Mouse (Mus musculus) gastrocnemius, adult 8-10 months (tissue): ENCODE data around the gene Aff3. TPM values are rescaled to one million over a fixed set of nuclear protein-coding genes. Genes with fewer than 3 reads are reported as not detected.

Experiments used
- DNase-seq, 2 experiments: peaks; one replicate each; pipeline ENCODE4 v3.0.0; 2022; ENCODE audit warnings: low spot score in 2 of 2
- total RNA-seq, 4 experiments: library from RNA; stranded (reverse); gene quantifications; 2 replicates each; pipeline ENCODE4 v1.2.4; 2022

Aff3 gene
- total RNA-seq, 4 experiments from 2014 or later = 1.0 to 6.1 (median 1.3) TPM

DNA sequence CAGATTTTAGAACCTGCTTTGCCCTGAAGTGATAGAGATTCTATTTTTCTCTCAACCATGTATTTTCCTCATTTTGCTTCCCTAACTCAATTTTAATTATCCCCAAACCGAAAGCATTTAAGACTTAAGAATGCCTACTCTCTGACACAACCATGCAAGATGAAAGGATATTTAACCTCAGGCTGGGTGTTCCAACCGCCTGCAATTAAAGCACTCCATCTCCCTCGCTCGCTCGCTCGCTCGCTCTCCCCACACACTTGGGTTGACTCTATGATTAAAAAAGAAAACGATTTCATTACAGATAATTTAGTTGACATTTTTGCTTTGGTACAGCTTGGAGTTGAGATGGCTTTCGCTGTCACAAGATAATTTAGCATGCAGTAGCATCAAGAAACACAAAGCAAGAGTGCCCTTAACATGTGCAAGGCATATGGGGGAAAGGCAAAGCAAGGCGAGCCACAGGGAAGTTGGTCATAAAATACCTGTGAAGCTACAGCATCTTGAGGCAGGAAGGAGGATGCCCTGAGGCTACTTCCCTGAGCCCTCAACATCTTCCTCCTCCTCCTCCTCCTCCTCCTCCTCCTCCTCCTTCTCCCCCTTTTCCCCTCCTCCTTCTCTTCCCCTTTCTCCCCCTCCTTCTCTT, 167.7 kb downstream of the Aff3 start:
- no peak for DNase-seq

DNA sequence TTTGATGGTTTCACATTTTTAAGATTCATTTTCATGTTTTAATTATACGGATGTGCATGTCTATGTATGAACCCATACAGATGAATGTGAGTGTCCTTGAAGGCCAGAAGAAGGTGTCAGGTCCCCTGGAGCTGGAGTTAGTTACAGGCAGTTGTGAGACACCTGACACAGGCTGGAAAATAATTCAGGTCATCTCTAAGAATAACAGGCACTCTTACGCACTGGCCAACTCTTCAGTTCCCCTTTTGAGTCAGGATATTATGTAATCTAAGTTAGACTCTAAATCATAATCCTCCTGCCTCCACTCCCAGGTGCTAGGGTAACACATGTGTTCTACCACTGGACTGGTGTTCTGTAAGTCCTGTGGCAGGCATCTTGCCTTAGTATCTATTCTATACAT, 169.5 kb downstream of the Aff3 start:
- peak in 1 of 2 experiments; percentile 17 for DNase-seq

DNA sequence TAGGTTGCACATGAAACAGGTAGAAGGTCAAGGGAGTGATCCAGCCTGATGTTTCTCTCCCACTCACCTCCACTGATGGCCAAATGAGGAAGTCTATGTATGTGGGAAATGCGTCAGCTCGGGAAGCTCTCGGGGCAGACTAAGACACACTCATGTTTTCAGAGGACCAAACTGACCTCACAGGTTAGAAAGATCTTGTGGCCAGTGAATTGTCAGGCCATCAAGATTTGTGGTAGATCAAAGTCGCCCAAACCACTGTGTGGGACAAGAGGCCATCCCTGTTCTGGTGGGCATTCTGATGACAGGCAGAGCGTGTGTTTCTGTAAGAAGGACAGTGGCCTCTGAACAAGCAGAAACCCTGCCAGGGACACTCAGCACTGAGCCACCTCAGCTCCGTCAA, 175.0 kb downstream of the Aff3 start:
- DNase-seq = no peak

DNA sequence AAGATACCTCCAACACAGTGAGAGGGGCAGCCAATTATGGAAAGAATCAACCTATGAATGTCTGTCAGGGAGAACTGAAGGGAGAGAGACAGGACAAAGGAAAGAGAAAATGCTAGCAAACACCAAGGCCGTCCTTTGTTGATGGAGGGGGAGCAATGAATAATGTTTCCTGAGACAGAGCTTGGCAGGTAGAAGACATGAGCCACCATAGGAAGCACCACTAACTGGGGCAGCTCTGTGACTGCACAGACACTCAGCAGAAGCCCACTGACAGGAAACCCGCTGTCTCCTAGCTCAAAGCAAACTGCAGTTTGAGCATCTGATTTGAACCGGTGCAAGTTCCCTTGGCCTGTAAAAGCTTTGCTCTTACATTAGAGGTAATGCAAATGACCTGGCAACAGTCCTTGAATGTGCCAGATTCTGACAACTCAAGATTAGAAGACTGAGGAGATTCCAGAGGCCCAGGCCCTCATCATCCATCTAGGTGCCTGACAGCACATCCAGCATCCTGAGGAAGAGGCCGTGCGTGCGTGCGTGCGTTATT, 176.0 kb downstream of the Aff3 start:
- no peak for DNase-seq

DNA sequence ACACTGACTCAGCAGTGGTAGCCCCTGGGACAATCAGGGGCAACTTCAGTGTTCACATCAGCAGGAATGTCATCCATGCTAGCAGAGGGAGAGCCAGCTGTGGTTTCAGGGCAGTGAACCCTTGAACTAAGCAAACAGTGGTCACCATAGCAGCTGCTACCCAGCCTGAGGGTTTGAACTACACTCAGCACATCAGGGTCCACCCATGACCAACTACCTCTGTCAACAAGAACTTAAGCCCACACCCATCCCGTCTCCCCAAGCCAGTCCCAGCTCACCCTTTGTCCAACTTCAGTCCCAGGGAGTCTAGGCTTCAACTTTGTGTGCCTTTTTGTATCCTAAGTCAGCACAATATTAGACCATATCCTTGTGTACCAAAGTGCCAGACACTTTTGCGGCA, 176.9 kb downstream of the Aff3 start:
- DNase-seq = no peak

DNA sequence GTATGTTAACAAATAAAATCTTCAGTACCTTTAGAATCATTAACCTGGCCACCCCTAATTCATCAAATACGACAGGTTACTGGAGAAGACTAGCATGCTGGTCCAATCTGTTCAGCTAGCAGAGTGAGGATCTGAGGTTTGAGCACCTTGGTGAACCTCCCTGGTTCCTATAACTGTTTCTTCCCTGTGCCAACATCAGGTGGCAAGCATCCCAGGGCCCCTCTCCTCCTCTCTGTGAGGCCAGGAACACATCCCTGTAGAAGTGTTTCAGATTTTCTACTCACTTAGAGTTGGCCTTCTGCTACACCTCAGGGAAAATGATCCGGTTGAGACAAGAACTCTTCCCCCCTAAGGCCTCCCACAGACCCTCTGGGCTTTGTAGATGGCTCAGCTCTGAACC, 181.6 kb downstream of the Aff3 start:
- DNase-seq = no peak

DNA sequence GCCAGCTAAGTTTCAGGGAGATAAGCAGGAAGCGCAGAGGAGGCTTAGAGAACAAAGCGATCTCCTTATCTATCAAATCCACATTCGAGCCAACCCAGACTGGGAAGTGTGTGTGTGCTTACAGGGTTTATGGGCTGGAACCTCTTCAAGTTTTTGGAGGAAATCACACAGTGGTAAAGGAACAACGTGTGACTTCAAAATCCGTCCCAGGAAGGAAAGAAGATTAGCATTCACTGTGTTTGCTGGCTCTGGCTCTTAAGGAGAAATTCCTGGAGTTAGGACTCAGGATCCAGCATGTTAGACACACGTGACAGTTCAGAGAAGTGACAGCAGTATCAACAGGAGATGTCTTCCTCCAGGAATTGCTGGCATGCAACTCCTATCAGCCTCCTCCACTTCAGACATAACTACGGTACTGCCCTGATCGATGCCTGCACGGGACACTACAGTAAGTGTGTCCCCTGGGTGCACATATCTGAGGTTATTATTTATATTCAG, 186.5 kb downstream of the Aff3 start:
- DNase-seq = no peak

DNA sequence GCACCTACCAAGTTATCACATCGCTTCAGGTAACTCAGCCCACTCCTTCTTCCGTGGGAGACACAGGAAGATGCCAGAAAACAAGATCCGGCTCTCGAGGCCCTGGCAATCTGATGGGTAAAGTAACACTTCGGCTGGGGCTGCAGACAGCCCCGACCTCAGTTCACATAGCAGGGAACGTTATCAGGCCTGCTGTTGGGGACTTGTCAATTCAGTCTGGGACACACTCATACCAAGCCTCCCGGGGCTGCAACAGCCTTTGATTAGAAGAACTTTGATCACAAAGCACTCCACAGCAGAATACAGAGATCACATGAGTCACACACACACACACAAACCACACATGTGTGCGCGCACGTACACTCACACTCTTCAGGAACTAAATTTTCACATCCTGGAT, 193.9 kb downstream of the Aff3 start:
- no peak for DNase-seq

DNA sequence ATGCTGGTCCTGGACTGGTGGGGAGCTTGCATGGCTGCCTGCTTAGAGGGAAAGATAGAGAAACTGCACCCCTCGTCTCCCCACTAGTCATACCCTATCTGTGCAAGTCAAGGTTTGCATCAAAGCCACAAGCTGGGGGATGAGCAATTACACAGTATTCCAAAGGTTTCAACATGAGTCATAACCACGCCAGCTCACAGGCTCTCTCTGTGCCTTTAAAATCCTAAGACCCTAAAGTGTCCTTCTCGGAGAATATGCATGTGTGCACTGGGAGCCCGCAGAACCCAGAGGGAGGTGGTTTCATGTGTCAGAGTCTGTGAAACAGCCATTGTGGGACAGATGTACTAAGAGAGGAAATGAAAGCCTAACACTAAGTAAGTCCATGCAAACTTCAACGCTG, 194.6 kb downstream of the Aff3 start:
- DNase-seq = no peak

DNA sequence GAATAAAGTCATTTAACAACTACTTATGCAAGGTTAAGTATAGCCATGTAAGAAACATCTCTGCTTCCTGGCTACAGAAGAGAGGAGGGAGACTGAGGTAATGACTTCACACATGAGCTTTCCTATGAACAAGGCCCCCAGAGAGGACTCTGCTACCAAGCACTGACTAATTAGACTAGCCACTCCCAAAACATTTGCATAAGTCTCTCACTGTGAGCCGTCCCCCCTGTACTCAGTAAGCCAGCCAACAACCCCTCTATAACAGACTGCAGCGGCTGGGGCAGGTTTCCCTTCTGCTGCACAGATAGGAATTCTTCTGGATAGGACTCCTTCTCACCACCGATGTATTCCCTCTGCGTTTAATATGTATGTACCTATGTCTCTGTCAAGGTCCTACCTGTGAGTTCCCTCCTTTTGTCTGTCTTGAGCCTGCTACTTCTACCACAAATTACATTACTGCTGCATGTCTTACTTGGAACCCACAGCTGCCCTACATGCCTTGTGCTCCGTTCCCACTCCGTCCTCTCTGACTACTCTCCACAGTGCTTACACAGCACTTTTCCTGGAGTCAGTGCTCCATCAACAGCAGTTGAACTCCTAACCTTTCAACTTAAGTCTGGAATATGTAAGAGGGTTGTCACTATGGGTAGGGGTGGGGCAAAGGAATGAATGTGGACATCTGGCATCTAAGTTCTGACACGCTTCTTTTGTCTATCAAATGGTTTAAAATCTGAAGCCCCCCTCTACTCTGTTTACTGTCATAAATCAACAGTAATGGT, 197.3 kb downstream of the Aff3 start:
- no peak for DNase-seq

DNA sequence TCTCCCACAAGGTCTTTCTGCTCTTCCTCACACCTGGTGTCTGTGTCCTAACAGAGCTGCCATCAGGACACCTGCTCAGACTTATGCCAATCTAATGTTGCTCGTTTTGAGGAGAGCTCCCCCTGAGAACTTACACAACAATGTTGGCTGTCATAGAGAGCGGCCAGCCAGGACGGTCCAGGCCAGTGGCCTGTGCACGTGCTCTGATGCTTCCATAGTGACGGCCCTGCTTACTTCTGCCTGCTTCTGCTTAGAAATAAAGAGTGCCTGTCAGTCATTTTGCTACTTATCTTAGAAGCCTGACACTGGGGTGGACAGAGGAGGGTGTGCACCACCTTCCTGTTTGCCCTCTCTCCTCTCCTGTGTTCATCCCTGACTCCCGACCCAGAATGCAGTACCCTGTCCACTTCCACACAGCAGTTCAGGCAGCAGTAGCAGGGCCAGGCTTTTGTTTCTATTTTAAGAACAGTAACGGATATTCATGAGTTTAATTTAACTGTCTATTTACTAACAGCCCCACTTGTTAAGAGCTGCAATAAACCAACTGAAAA, 208.0 kb downstream of the Aff3 start:
- no peak for DNase-seq

DNA sequence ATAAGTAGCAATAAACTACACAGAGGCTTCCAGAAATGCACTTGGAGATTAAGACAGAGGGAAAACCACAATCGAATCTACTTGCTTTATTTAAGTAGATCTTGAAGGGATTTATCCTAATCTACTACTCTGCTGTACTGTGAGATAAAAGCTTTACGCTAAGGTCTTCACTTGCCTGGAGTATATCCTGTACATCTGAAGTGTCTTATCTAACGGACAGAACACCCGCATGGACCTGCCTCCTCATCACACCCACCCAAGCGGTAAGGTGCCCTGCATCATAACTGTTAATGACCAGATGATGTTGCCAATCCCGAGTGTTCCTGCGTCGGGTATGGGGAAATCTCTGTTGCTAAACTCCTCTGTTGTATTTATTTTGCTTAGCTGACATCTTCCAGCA, 209.8 kb downstream of the Aff3 start:
- DNase-seq = no peak

DNA sequence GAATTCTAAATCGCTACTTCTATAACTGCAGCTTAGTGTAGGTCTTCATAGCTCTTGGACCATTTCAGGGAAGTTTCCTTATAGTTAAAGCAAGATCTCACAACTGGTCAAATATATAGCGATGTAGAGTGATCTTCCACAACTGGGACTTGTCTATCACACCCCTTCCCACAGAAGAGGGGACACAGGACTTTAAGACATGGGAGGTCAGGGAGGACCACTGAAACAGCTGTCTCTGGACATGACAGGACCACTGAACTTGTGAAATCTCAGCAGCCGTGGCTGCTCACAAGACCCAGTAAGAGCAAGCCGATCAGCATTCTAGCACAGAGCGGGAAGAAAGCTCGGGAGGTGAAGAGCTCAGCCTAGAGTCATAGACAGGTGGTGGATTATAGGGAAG, 213.4 kb downstream of the Aff3 start:
- no peak for DNase-seq

DNA sequence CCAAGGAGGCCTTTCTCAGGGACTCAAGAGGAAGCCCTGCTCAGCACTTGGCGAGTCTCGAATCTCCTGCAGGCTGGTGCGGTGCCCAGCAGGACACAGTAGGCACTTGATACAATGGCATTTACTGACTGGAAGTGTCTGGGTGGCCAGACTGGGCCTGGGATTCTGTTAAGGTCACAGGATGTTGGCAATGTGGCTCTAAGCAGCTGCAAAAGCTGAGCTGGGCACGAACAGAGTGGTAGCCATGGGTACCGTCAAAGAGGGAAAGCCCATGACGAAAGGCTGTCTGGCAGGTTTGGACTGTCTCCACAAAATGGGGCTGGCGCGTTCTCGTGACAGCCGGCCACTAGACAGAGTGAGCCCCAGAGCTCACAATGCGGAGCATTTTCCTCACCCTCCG, 214.1 kb downstream of the Aff3 start:
- DNase-seq = peak; percentile 10 to 47

DNA sequence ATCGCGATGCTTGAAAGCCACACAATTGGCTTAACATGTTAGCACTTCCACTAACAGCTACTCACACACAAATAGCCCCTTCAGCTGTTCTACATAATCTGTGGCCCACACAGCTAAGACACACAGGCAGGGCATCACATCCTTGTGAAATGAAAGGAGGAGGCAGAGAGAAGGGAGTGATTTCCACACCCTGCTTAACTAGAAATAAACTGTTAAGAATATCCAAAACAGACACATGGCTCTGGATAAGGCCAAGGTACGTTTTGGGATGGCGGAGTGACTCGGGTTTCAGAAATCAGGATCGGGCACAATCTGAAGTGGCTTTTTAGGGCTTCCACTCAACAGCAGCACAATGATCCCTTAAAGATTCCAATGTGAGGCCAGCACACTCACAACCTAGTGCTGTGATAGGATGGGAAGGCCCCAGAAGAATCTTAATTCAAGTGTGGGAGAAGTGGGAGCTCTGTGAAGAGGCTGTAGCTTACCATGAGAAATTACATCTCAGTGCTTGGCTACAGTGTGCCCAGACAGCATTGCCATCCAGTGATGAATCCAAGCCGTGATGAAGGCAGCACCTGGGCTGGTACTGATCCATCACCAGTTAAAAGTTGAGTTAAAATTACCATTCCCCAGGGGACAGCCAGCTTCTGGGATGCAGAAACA, 214.8 kb downstream of the Aff3 start:
- no peak for DNase-seq

DNA sequence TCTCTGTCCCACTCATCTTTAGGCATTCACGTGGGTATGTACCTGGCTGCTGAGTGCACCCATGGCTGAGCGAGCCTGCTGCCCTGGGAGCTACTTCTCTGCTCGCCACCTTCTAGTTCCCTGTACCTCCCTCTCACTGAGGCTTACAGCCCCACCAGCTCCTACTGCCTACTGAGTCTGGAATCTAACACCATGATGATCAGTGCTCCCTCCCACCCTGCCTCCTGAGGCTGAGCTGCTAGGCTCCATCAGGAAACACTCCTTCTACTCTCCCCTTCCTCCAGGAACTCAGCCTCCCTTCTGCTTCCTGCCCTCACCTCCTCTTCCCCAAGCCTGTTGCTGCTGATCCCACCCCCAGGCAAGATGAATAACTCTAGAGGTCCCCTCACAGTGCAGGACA, 215.9 kb downstream of the Aff3 start:
- DNase-seq = no peak

DNA sequence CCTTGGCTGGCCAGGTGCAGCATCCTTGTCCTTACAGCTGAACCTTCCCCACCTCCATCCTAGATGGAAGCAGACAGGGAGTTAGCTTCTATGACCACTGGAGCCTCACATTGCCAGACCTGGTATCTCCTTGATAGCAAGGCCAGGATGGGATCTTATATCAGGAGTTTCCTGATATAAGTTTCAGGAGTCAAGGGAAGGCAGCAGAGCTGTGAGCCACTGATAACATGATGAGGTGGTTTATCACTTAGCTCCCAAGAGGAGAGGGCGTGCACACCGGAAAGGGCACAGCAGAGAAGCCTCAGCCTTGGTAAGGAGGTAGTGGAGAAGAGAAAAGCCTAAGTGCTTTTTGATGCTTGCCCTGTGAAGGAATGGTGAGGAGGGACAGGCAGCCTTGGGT, 217.2 kb downstream of the Aff3 start:
- no peak for DNase-seq

DNA sequence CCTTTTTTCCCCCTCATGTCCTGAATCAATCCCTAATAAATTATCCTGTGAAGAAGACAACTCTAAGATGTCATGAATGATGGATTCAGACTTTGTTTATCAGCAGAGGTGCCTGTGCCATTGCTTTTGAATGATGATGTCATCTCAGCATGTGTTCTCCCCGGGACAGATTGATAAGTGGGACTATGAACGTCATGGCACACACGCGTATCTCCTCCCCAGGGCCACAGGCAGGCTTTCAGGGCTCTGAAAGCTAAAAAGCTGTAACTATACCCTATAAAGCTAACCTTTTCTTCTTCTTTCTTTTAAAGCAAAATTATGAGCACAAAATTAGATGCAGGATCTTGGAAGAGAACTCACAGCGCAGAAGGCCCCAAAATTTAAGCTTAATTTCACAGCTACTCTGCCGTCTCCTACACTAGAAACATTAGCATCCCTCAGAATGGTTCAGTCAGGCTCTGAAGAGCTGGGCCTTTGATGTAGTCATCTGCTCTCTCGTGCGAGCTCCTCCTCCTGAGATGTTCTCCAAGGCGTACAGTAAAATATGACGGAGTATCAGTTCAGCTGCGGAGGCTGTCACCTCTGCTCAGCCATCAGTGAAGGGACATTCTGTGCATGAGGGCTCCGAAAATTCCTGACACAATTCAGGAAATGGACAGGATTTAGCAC, 218.5 kb downstream of the Aff3 start:
- no peak for DNase-seq

DNA sequence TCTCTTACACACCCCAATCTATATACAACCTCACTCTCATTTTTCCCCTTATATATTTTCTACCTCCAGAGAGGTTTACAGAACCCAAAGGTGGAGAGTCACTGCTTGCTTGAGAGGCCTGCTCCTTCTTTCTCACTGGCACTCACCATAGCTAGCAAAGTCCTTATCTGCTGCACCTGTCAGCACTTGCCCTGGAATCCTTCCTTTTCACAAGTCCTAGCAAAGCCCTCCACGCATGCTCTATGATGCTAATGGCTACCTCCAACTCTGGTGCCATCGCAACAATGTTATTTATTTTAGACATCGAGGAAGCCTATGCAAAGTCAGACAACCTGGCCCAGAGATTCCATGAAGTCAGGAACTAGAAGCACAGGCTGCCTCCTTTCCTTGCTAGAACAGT, 221.9 kb downstream of the Aff3 start:
- DNase-seq = no peak

DNA sequence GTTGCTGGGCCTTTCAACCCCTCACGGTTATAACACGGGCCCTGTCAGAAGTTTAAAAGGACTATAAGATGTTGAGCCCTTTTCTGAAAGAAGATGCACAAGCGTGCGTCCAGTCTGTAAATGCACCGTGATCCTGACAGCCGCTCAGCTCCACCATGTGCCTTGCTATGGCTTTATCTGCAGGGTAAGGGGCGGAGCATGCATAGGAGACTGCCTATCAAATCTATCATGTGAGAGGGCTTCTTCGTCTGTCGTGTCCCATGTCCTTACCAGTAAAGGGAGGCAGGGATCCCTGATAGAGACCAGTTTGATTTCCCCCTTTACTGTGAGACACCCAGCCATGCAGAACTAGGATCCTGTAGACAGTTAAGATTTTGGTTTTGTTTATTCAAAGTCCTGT, 222.3 kb downstream of the Aff3 start:
- DNase-seq = no peak

DNA sequence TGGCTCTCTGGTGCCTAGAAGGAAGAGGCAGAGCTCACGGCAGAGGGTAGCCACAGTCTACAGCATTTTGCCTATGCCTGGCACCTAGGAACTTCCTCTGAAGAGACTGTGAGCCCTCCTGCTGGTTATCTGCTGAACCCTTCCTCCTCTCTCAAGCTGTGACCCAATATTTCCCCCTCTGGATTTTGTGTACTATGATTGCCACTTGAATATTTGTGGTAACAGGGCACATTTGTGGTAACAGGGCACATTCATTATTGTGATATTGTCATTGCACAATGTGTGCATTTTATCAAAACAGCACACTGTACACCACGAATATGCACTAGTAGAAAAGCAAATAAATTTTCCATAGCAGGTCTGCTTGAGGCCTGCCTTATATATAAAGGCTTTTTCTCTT, 223.0 kb downstream of the Aff3 start:
- no peak for DNase-seq

DNA sequence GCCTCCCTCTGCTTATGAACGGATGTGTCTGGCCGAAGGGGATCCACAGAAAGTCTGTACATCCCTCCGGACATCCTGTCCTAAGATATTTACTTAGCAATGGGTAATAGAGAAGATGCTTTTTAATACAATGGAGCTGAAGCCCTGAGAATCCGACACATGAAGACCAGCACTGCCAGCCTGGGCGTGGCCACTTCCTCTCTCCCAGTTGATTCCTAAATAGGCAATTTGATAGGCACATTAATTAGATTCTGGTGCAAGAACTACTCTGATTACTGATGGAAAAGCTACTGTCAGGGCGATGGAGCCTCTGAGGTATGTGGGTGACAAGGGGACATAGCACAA, 224.3 kb downstream of the Aff3 start:
- DNase-seq = no peak
